Mouse (Mus musculus): ENCODE measurements around the gene Txnrd3. TPM values are rescaled to one million over a fixed set of nuclear protein-coding genes. Genes with fewer than 3 reads are reported as not detected.

Gene Txnrd3
- polyA plus RNA-seq, 1 experiment from 2014 or later: 12.1 TPM

GRCm38 (mm10) chr6:89662521-89662920 lies 18.7 kb downstream of the Txnrd3 start:
- H3K4me3 ChIP-seq (ENCODE audit: low read depth, low read length): no peak overlapping the region
- 0 out of 2 replicates have a peak, but pooled peaks cover 5% of the 10 kb centered on the region for H3K36me3 ChIP-seq (ENCODE audit: control insufficient read depth, insufficient read depth, low read length)
- ATAC-seq: no peak
- WGBS: 90% methylated on average over 3 of the region's 3 CpGs
- H3K27me3 ChIP-seq (replicated peaks; ENCODE audit: control insufficient read depth, insufficient read depth, low read length): no peaks in the 10 kb centered on the region
- H3K4me1 ChIP-seq (ENCODE audit: control insufficient read depth, insufficient read depth, low read length): no peaks in the 10 kb centered on the region
- H3K9me3 ChIP-seq (replicated peaks; ENCODE audit: control insufficient read depth, low read length): no peaks in the 10 kb centered on the region
- no peak overlapping the region for H3K4me2 ChIP-seq (ENCODE audit: low read length)
- DNase-seq (ENCODE audit: low spot score): no peak
- H3K27ac ChIP-seq (ENCODE audit: low read depth, low read length): no peak overlapping the region
- no peak overlapping the region for H3K9ac ChIP-seq (ENCODE audit: low read length)

GRCm38 (mm10) chr6:89665155-89665554 lies 21.4 kb downstream of the Txnrd3 start:
- WGBS: 22% methylated on average over 8 of the region's 8 CpGs
- no peak overlapping the region for H3K9ac ChIP-seq (ENCODE audit: low read length)
- H3K36me3 ChIP-seq (ENCODE audit: control insufficient read depth, insufficient read depth, low read length): 0 out of 2 replicates have a peak, but pooled peaks cover 5% of the 10 kb centered on the region
- H3K27me3 ChIP-seq (replicated peaks; ENCODE audit: control insufficient read depth, insufficient read depth, low read length): no peaks in the 10 kb centered on the region
- DNase-seq (ENCODE audit: low spot score) (no peak), ATAC-seq (no peak)
- no peak overlapping the region for H3K27ac ChIP-seq (ENCODE audit: low read depth, low read length)
- no peaks in the 10 kb centered on the region for H3K4me1 ChIP-seq (ENCODE audit: control insufficient read depth, insufficient read depth, low read length)
- H3K9me3 ChIP-seq (replicated peaks; ENCODE audit: control insufficient read depth, low read length): no peaks in the 10 kb centered on the region
- H3K4me3 ChIP-seq (ENCODE audit: low read depth, low read length): no peak overlapping the region
- no peak overlapping the region for H3K4me2 ChIP-seq (ENCODE audit: low read length)

- Histone ChIP-seq H3K27me3 (replicated peaks; ENCODE audit: control insufficient read depth, insufficient read depth, low read length) (no peaks in the 10 kb centered on the region), H3K9ac (ENCODE audit: low read length) (no peak overlapping the region), H3K27ac (ENCODE audit: low read depth, low read length) (no peak overlapping the region), H3K36me3 (ENCODE audit: control insufficient read depth, insufficient read depth, low read length) (0 out of 2 replicates have a peak, but pooled peaks cover 5% of the 10 kb centered on the region), H3K4me3 (ENCODE audit: low read depth, low read length) (no peak overlapping the region), H3K4me1 (ENCODE audit: control insufficient read depth, insufficient read depth, low read length) (no peaks in the 10 kb centered on the region), H3K9me3 (replicated peaks; ENCODE audit: control insufficient read depth, low read length) (no peaks in the 10 kb centered on the region), H3K4me2 (ENCODE audit: low read length) (no peak overlapping the region)
- WGBS: 78% methylated on average over 7 of the region's 7 CpGs
- ATAC-seq (no peak), DNase-seq (ENCODE audit: low spot score) (no peak)
Measured at GRCm38 (mm10) chr6:89665667-89666066, 21.9 kb downstream of the Txnrd3 start.

- ATAC-seq (no peak), DNase-seq (ENCODE audit: low spot score) (no peak)
- H3K9me3 ChIP-seq (replicated peaks; ENCODE audit: control insufficient read depth, low read length): no peaks in the 10 kb centered on the region
- WGBS: 82% methylated on average over 3 of the region's 3 CpGs
- H3K4me1 ChIP-seq (ENCODE audit: control insufficient read depth, insufficient read depth, low read length): no peaks in the 10 kb centered on the region
- H3K27me3 ChIP-seq (replicated peaks; ENCODE audit: control insufficient read depth, insufficient read depth, low read length): no peaks in the 10 kb centered on the region
- no peak overlapping the region for H3K27ac ChIP-seq (ENCODE audit: low read depth, low read length)
- H3K9ac ChIP-seq (ENCODE audit: low read length): no peak overlapping the region
- no peak overlapping the region for H3K4me3 ChIP-seq (ENCODE audit: low read depth, low read length)
- H3K4me2 ChIP-seq (ENCODE audit: low read length): no peak overlapping the region
- H3K36me3 ChIP-seq (ENCODE audit: control insufficient read depth, insufficient read depth, low read length): 0 out of 2 replicates have a peak, but pooled peaks cover 5% of the 10 kb centered on the region
Measured at GRCm38 (mm10) chr6:89666976-89667375, 23.2 kb downstream of the Txnrd3 start.

GRCm38 (mm10) chr6:89669556-89669955 lies 25.8 kb downstream of the Txnrd3 start:
- 80% methylated on average over 6 of the region's 6 CpGs for WGBS
- no peaks in the 10 kb centered on the region for H3K9me3 ChIP-seq (replicated peaks; ENCODE audit: control insufficient read depth, low read length)
- no peak overlapping the region for H3K4me2 ChIP-seq (ENCODE audit: low read length)
- H3K9ac ChIP-seq (ENCODE audit: low read length): no peak overlapping the region
- no peak overlapping the region for H3K4me3 ChIP-seq (ENCODE audit: low read depth, low read length)
- ATAC-seq (no peak), DNase-seq (ENCODE audit: low spot score) (no peak)
- no peaks in the 10 kb centered on the region for H3K27me3 ChIP-seq (replicated peaks; ENCODE audit: control insufficient read depth, insufficient read depth, low read length)
- 0 out of 2 replicates have a peak, but pooled peaks cover 3% of the 10 kb centered on the region for H3K36me3 ChIP-seq (ENCODE audit: control insufficient read depth, insufficient read depth, low read length)
- H3K27ac ChIP-seq (ENCODE audit: low read depth, low read length): no peak overlapping the region
- no peaks in the 10 kb centered on the region for H3K4me1 ChIP-seq (ENCODE audit: control insufficient read depth, insufficient read depth, low read length)

DNA sequence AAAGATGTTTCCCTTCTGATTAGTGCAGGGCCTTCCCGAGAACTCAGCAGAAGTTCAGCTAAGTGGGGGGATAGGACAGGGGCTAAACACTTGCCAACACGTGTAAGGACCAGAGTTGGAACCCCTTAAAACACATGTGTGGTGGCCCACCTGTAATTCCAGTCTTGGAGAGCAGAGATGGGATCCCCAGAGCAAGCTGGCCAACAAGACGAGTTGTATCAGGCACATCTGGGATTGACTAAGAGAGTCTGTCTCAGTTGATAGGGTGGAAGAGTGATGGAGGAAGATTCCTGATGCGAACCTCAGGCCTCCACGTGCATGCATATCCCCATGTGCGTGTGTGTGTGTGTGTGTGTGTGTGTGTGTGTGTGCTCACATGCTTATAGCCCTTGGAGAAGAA lies 27.6 kb downstream of the Txnrd3 start:
- 0 out of 2 replicates have a peak, but pooled peaks cover 6% of the 10 kb centered on the region for H3K36me3 ChIP-seq (ENCODE audit: control insufficient read depth, insufficient read depth, low read length)
- no peaks in the 10 kb centered on the region for H3K4me1 ChIP-seq (ENCODE audit: control insufficient read depth, insufficient read depth, low read length)
- DNase-seq (ENCODE audit: low spot score) (no peak), ATAC-seq (no peak)
- H3K27ac ChIP-seq (ENCODE audit: low read depth, low read length): no peak overlapping the region
- H3K27me3 ChIP-seq (replicated peaks; ENCODE audit: control insufficient read depth, insufficient read depth, low read length): no peaks in the 10 kb centered on the region
- no peak overlapping the region for H3K4me3 ChIP-seq (ENCODE audit: low read depth, low read length)
- H3K4me2 ChIP-seq (ENCODE audit: low read length): no peak overlapping the region
- WGBS: 80% methylated on average over 6 of the region's 6 CpGs
- no peaks in the 10 kb centered on the region for H3K9me3 ChIP-seq (replicated peaks; ENCODE audit: control insufficient read depth, low read length)
- H3K9ac ChIP-seq (ENCODE audit: low read length): no peak overlapping the region

DNA sequence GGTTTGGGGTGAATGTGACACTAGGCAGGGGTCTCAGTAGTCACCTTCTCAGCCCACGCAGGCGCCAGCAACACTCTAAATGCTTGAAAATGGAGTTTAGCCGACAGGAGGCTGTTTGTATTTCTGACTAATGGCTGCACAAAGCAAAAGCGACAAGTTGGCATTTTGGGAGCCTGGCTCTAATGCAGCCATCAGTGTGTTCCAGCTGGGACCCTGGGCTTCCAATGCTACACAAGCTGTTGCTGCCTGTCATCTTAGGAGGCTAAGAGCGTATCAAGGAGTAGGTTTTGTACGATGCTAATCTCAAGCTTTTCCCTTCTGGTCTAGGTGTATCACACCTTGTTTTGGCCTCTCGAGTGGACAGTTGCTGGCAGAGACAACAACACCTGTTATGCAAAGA lies 28.9 kb downstream of the Txnrd3 start:
- peak; percentile 49 for DNase-seq (ENCODE audit: low spot score)
- Histone ChIP-seq H3K9ac (ENCODE audit: low read length) (no peak overlapping the region), H3K4me3 (ENCODE audit: low read depth, low read length) (no peak overlapping the region), H3K27ac (ENCODE audit: low read depth, low read length) (no peak overlapping the region), H3K36me3 (ENCODE audit: control insufficient read depth, insufficient read depth, low read length) (0 out of 2 replicates have a peak, but pooled peaks cover 6% of the 10 kb centered on the region), H3K9me3 (replicated peaks; ENCODE audit: control insufficient read depth, low read length) (no peaks in the 10 kb centered on the region), H3K4me2 (ENCODE audit: low read length) (no peak overlapping the region), H3K4me1 (ENCODE audit: control insufficient read depth, insufficient read depth, low read length) (no peaks in the 10 kb centered on the region), H3K27me3 (replicated peaks; ENCODE audit: control insufficient read depth, insufficient read depth, low read length) (no peaks in the 10 kb centered on the region)
- no peak for ATAC-seq
- WGBS: 79% methylated on average over 7 of the region's 7 CpGs

GRCm38 (mm10) chr6:89673135-89673780 lies 29.5 kb downstream of the Txnrd3 start:
- no peaks in the 10 kb centered on the region for H3K27me3 ChIP-seq (replicated peaks; ENCODE audit: control insufficient read depth, insufficient read depth, low read length)
- H3K4me1 ChIP-seq (ENCODE audit: control insufficient read depth, insufficient read depth, low read length): no peaks in the 10 kb centered on the region
- H3K9ac ChIP-seq (ENCODE audit: low read length): no peak overlapping the region
- H3K4me3 ChIP-seq (ENCODE audit: low read depth, low read length): no peak overlapping the region
- DNase-seq (ENCODE audit: low spot score): peak; percentile 25
- H3K27ac ChIP-seq (ENCODE audit: low read depth, low read length): no peak overlapping the region
- no peaks in the 10 kb centered on the region for H3K9me3 ChIP-seq (replicated peaks; ENCODE audit: control insufficient read depth, low read length)
- no peak overlapping the region for H3K4me2 ChIP-seq (ENCODE audit: low read length)
- WGBS: 79% methylated on average over 11 of the region's 11 CpGs
- 0 out of 2 replicates have a peak, but pooled peaks cover 6% of the 10 kb centered on the region for H3K36me3 ChIP-seq (ENCODE audit: control insufficient read depth, insufficient read depth, low read length)
- peak; percentile 23; the same call in 1 of the 2 replicates for ATAC-seq

DNA sequence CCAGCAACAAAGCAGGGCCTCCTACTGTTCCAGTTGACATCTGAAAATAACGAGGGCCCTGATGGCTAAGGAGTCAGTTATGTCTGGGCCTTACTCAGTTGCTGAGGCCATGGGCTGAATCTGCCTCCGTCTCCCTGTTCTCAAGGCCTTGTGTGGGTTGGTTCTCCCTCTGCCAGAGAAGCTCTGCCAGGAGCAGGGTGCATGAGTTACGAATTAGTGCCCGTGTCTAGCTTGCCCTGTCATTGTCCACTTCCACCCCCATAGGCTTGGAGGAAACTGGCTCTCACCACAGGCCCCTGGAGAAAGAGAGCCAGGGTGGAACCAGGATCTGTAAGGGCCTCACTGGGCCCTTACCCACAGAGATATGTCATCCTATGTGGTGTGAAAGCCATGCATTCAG lies 34.7 kb downstream of the Txnrd3 start:
- Histone ChIP-seq H3K4me1 (ENCODE audit: control insufficient read depth, insufficient read depth, low read length) (no peaks in the 10 kb centered on the region), H3K27me3 (replicated peaks; ENCODE audit: control insufficient read depth, insufficient read depth, low read length) (no peaks in the 10 kb centered on the region), H3K9ac (ENCODE audit: low read length) (no peak overlapping the region), H3K4me3 (ENCODE audit: low read depth, low read length) (no peak overlapping the region), H3K4me2 (ENCODE audit: low read length) (no peak overlapping the region), H3K27ac (ENCODE audit: low read depth, low read length) (no peak overlapping the region), H3K36me3 (ENCODE audit: control insufficient read depth, insufficient read depth, low read length) (0 out of 2 replicates have a peak, but pooled peaks cover 6% of the 10 kb centered on the region), H3K9me3 (replicated peaks; ENCODE audit: control insufficient read depth, low read length) (no peaks in the 10 kb centered on the region)
- DNase-seq (ENCODE audit: low spot score) (no peak), ATAC-seq (no peak)
- 69% methylated on average over 4 of the region's 4 CpGs for WGBS

Data from forebrain, embryonic 14.5 days (tissue).